Mouse (Mus musculus): ENCODE measurements around the gene Sfswap.
"Not testable (repeated sequence)": the region's sequence is repeated elsewhere in the genome, so short reads cannot be mapped to it uniquely, and the experiment has no call there.

The Sfswap gene

GRCm38 (mm10) chr5:129590915-129591314 lies 89.9 kb downstream of the Sfswap start:
- DNase-seq = peak; percentile 66

- peak; percentile 85 for DNase-seq
Measured at GRCm38 (mm10) chr5:129594116-129595114, 93.4 kb downstream of the Sfswap start.

GRCm38 (mm10) chr5:129602071-129602487 lies 101.1 kb downstream of the Sfswap start:
- no peak for DNase-seq

- no peak for DNase-seq
Measured at GRCm38 (mm10) chr5:129607476-129607875, 106.5 kb downstream of the Sfswap start.

- peak; percentile 51 for DNase-seq
Measured at GRCm38 (mm10) chr5:129611060-129611459, 110.0 kb downstream of the Sfswap start.

- not testable (repeated sequence) for DNase-seq
Measured at GRCm38 (mm10) chr5:129620600-129620999, 119.6 kb downstream of the Sfswap start.
